8 mouse cellular contexts compared by ENCODE assay signal in the genomic region with DNA sequence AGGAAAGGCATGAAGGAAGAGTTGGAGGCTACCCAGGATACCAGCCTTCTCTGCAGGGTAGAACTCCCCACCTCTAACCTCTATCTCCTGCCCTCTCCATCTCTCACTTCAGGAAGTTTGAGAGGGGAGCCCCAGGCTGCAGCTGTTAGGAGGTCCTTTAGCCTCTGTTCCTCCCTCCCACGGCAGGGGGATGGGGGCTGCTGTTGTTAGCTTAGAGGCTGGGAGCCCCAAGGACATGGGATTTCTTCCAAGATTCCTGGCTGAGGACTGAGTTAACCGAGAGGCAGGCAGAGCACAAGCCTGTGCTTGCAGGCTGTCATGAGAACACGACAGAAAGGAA. TPM values are rescaled to one million over a fixed set of nuclear protein-coding genes. Genes with fewer than 3 reads are reported as not detected.
A peak's percentile ranks its signal among the peaks of the same experiment; 100 is the strongest.
DNase-seq lines count a peak whose midpoint lies in the region; ATAC-seq and TF ChIP-seq lines count a peak whose summit lies in the region.
"Had no signal": no experiment of that assay in that cellular context is flagged by ENCODE, and none has a peak within 500 bp of the region (broad histone marks: within the 10 kb centered on the region; RNA-seq: fewer than 3 reads in every experiment).

No protein-coding gene starts in this region.

- no peaks in the 10 kb centered on the region for H3K36me3 ChIP-seq in embryonic facial prominence, embryonic 14.5 days (ENCODE audit: control insufficient read depth, insufficient read depth, low read length)
- H3K36me3 ChIP-seq in hindbrain, embryonic 16.5 days (ENCODE audit: control insufficient read depth, insufficient read depth, low read length), result no peaks in the 10 kb centered on the region
- H3K36me3 ChIP-seq in lung, postnatal 0 days (ENCODE audit: insufficient read depth, low read length), result no peaks in the 10 kb centered on the region

- peak overlapping the region; percentile 38 for H3K4me2 ChIP-seq in embryonic facial prominence, embryonic 14.5 days (ENCODE audit: low read depth, low read length)
- H3K4me2 ChIP-seq in hindbrain, embryonic 16.5 days (ENCODE audit: low read length), result no peak overlapping the region
- H3K4me2 ChIP-seq in lung, postnatal 0 days (replicated peaks; ENCODE audit: low read depth, low read length), result no peak overlapping the region

- DNase-seq in adrenal gland, adult 8-10 months, result peak; percentile 27
- peak; percentile 94 for DNase-seq in embryonic facial prominence, embryonic 14.5 days (ENCODE audit: low spot score)
- DNase-seq in lung, postnatal 0 days (ENCODE audit: low spot score), result peak; percentile 57
- DNase-seq in testis, postnatal 14 days (ENCODE audit: low spot score), result peak; percentile 74
- DNase-seq in right cerebral cortex, adult 2 months (ENCODE audit: low spot score in 2 of 2), result no peak

- TF ChIP-seq CTCF in lung, postnatal 0 days (IDR thresholded peaks at IDR 0.05), result no peak; the same call in 1 of the 2 replicates

- peaks cover 11% of the 10 kb centered on the region for H3K4me1 ChIP-seq in embryonic facial prominence, embryonic 14.5 days (ENCODE audit: control insufficient read depth, insufficient read depth, low read length)
- peaks cover 7% of the 10 kb centered on the region for H3K4me1 ChIP-seq in hindbrain, embryonic 16.5 days (ENCODE audit: control insufficient read depth, insufficient read depth, low read depth, low read length)
- peaks cover 8% of the 10 kb centered on the region; the same call in 1 of the 2 replicates for H3K4me1 ChIP-seq in lung, postnatal 0 days (ENCODE audit: insufficient read depth, low read depth, low read length)

- peak overlapping the region; percentile 89 for H3K27ac ChIP-seq in embryonic facial prominence, embryonic 14.5 days (replicated peaks; ENCODE audit: low read depth, low read length)
- peak overlapping the region; percentile 59 for H3K27ac ChIP-seq in hindbrain, embryonic 16.5 days (ENCODE audit: low read depth, low read length)
- H3K27ac ChIP-seq in lung, postnatal 0 days (ENCODE audit: low read length), result peak overlapping the region; percentile 71

- WGBS in embryonic facial prominence, embryonic 14.5 days, result 13% methylated on average over 3 of the region's 3 CpGs
- WGBS in hindbrain, embryonic 16.5 days, result 27% methylated on average over 3 of the region's 3 CpGs
- WGBS in lung, postnatal 0 days, result 11% methylated on average over 3 of the region's 3 CpGs

- no peaks in the 10 kb centered on the region for H3K9me3 ChIP-seq in embryonic facial prominence, embryonic 14.5 days (ENCODE audit: control insufficient read depth, low read length)
- no peaks in the 10 kb centered on the region for H3K9me3 ChIP-seq in hindbrain, embryonic 16.5 days (ENCODE audit: control insufficient read depth, low read length)
- no peaks in the 10 kb centered on the region for H3K9me3 ChIP-seq in lung, postnatal 0 days (ENCODE audit: low read length)

- peak; percentile 80 for ATAC-seq in embryonic facial prominence, embryonic 14.5 days (ENCODE audit: low read depth)
- ATAC-seq in hindbrain, embryonic 16.5 days, result peak; percentile 32
- peak; percentile 37 for ATAC-seq in lung, postnatal 0 days
- ATAC-seq in frontal cortex, adult (ENCODE audit: low TSS enrichment), result no peak

- peak overlapping the region; percentile 52 for H3K9ac ChIP-seq in embryonic facial prominence, embryonic 14.5 days (ENCODE audit: low read depth, low read length)
- H3K9ac ChIP-seq in hindbrain, embryonic 16.5 days (ENCODE audit: low read depth, low read length), result no peak overlapping the region; the same call in 1 of the 2 replicates
- no peak overlapping the region for H3K9ac ChIP-seq in lung, postnatal 0 days (replicated peaks; ENCODE audit: low read depth)

- no peak overlapping the region for H3K4me3 ChIP-seq in embryonic facial prominence, embryonic 14.5 days (ENCODE audit: low read depth, low read length)
- no peak overlapping the region for H3K4me3 ChIP-seq in hindbrain, embryonic 16.5 days (ENCODE audit: low read length)
- no peak overlapping the region for H3K4me3 ChIP-seq in lung, postnatal 0 days (ENCODE audit: low read depth, low read length)

- TF ChIP-seq EP300 in lung, postnatal 0 days (IDR thresholded peaks at IDR 0.05), result no peak

- no peaks in the 10 kb centered on the region for H3K27me3 ChIP-seq in embryonic facial prominence, embryonic 14.5 days (replicated peaks; ENCODE audit: control insufficient read depth, insufficient read depth, low read length)
- no peaks in the 10 kb centered on the region for H3K27me3 ChIP-seq in hindbrain, embryonic 16.5 days (replicated peaks; ENCODE audit: control insufficient read depth, insufficient read depth, low read length)
- no peaks in the 10 kb centered on the region for H3K27me3 ChIP-seq in lung, postnatal 0 days (replicated peaks; ENCODE audit: insufficient read depth, low read length)

RNA-seq across cellular contexts. Expression of a gene that starts 8.6 kb away (rescaled TPM):
- total RNA-seq in adrenal gland, adult 8-10 months (2022), result not detected
- polyA plus RNA-seq in embryonic facial prominence, embryonic 14.5 days (2014; fragmentation: Nextera tagmentation; extraction: Ambion mirVana), result 0.41 and 0.89 TPM in 2 replicates
- 0.46 and 0.80 TPM in 2 replicates for polyA plus RNA-seq in hindbrain, embryonic 16.5 days (2015; fragmentation: Nextera tagmentation; extraction: Ambion mirVana)
- 0.76 and 1.2 TPM in 2 replicates for polyA plus RNA-seq in lung, postnatal 0 days (2015; fragmentation: Nextera tagmentation; extraction: Ambion mirVana)
- total RNA-seq: liver, adult 2 months had no signal
- polyA plus RNA-seq: liver, adult 2 months had no signal

RNA-seq across cellular contexts. Expression of a gene that starts 27.5 kb away (rescaled TPM):
- 100 to 1,000 TPM; 128 to 156 (median 143) TPM for total RNA-seq in adrenal gland, adult 8-10 months (2022)
- polyA plus RNA-seq in embryonic facial prominence, embryonic 14.5 days (2014; fragmentation: Nextera tagmentation; extraction: Ambion mirVana), result 134 and 139 TPM in 2 replicates
- 158 and 175 TPM in 2 replicates for polyA plus RNA-seq in hindbrain, embryonic 16.5 days (2015; fragmentation: Nextera tagmentation; extraction: Ambion mirVana)
- 151 and 161 TPM in 2 replicates for polyA plus RNA-seq in lung, postnatal 0 days (2015; fragmentation: Nextera tagmentation; extraction: Ambion mirVana)

RNA-seq across cellular contexts. Expression of a gene that starts 49.2 kb away (rescaled TPM):
- 1 to 10 TPM; 2.6 to 5.3 (median 3.9) TPM for total RNA-seq in adrenal gland, adult 8-10 months (2022)
- polyA plus RNA-seq in embryonic facial prominence, embryonic 14.5 days (2014; fragmentation: Nextera tagmentation; extraction: Ambion mirVana), result 3.9 and 4.8 TPM in 2 replicates
- polyA plus RNA-seq in hindbrain, embryonic 16.5 days (2015; fragmentation: Nextera tagmentation; extraction: Ambion mirVana), result 12.4 and 17.1 TPM in 2 replicates
- polyA plus RNA-seq in lung, postnatal 0 days (2015; fragmentation: Nextera tagmentation; extraction: Ambion mirVana), result 1.2 and 1.4 TPM in 2 replicates

Comparison
In these comparisons a context has a peak if more than half of its experiments do, and no peak if none do; other contexts are left out.
1. DNase-seq: peak in adrenal gland, adult 8-10 months (single experiment), embryonic facial prominence, embryonic 14.5 days (single experiment), lung, postnatal 0 days (single experiment) and testis, postnatal 14 days (single experiment); none in right cerebral cortex, adult 2 months (0 of 2).
2. Peak in every context shown above with its lines, with median percentiles within 50 percentile points of each other: H3K27ac ChIP-seq.